Comparison of ENCODE assay signal across 10 mouse cellular contexts in genomic region chr4:152392192-152392591, GRCm38 (mm10). TPM values are rescaled to one million over a fixed set of nuclear protein-coding genes. Genes with fewer than 3 reads are reported as not detected.
A peak's percentile ranks its signal among the peaks of the same experiment; 100 is the strongest.
DNase-seq lines count a peak whose midpoint lies in the region; TF ChIP-seq lines count a peak whose summit lies in the region.
"Had no signal": no experiment of that assay in that cellular context is flagged by ENCODE, and none has a peak within 500 bp of the region (broad histone marks: within the 10 kb centered on the region; RNA-seq: fewer than 3 reads in every experiment).

No protein-coding gene starts in this region.

- DNase-seq in gastrocnemius, adult 2 months, result peak; percentile 46
- DNase-seq in gastrocnemius, postnatal 36 days, result no peak
- DNase-seq in brain, adult 2 months (ENCODE audit: low read depth, low spot score), result peak; percentile 78
- DNase-seq in cerebellum, postnatal 36 days, result peak; percentile 57 to 59
- peak; percentile 91 for DNase-seq in left cerebral cortex, postnatal 4 days
- no peak for DNase-seq in heart, postnatal 25 days (ENCODE audit: low spot score)
- DNase-seq in spleen, postnatal 10 days (ENCODE audit: low spot score in 2 of 2), result no peak
- DNase-seq in adrenal gland, adult 8-10 months, result no peak
- DNase-seq: adrenal gland, postnatal 14 days; thymus, postnatal 14 days had no signal

- TF ChIP-seq CTCF in gastrocnemius, adult 2 months (IDR thresholded peaks at IDR 0.05), result no peak

- H3K27ac ChIP-seq in gastrocnemius, adult 2 months, result no peak overlapping the region

- no peak overlapping the region for H3K4me3 ChIP-seq in gastrocnemius, adult 2 months

- intact Hi-C loops in gastrocnemius, adult 2 months (cut with DNase I), result no loop called here
- intact Hi-C loops in gastrocnemius, postnatal 36 days (cut with DNase I), result no loop called here
- intact Hi-C loops in left cerebral cortex, postnatal 4 days (cut with DNase I), result no loop called here
- intact Hi-C loops in heart, postnatal 25 days (cut with DNase I), result no loop called here

RNA-seq across cellular contexts. Expression of gene Chd5, which starts 53.7 kb away (rescaled TPM):
- under 1 TPM; 0.08 to 0.20 TPM for total RNA-seq in gastrocnemius, adult 2 months (2021)
- total RNA-seq in gastrocnemius, postnatal 36 days (2021), result under 1 TPM; 0.10 to 0.13 TPM
- 100 to 1,000 TPM; 185 to 191 TPM for total RNA-seq in left cerebral cortex, postnatal 4 days (2021)
- under 1 TPM; 0.08 to 0.14 TPM for total RNA-seq in heart, postnatal 25 days (2021)
- 10 to 100 TPM in 2 of 4 experiments, 1 to 10 TPM in 2; 7.0 to 16.9 (median 12.3) TPM for total RNA-seq in adrenal gland, adult 8-10 months (2022)

Comparison
In these comparisons a context has a peak if more than half of its experiments do, and no peak if none do; other contexts are left out.
1. DNase-seq: peak in gastrocnemius, adult 2 months (single experiment), brain, adult 2 months (single experiment), cerebellum, postnatal 36 days (2 of 2) and left cerebral cortex, postnatal 4 days (single experiment); none in gastrocnemius, postnatal 36 days (0 of 2), heart, postnatal 25 days (single experiment), spleen, postnatal 10 days (0 of 2) and adrenal gland, adult 8-10 months (single experiment).
2. RNA of gene Chd5, which starts 53.7 kb away (total RNA-seq): 185 to 191 TPM in left cerebral cortex, postnatal 4 days; 7.0 to 16.9 TPM in adrenal gland, adult 8-10 months, 0.08 to 0.20 TPM in gastrocnemius, adult 2 months, 0.08 to 0.14 TPM in heart, postnatal 25 days and 0.10 to 0.13 TPM in gastrocnemius, postnatal 36 days; every median in the first group is over 10 times any median in the second.